Mouse (Mus musculus) stomach, postnatal 0 days (tissue): ENCODE measurements around the gene Crybb2. TPM values are rescaled to one million over a fixed set of nuclear protein-coding genes. Genes with fewer than 3 reads are reported as not detected.
"Not testable (repeated sequence)": the region's sequence is repeated elsewhere in the genome, so short reads cannot be mapped to it uniquely, and the experiment has no call there.

ENCODE experiments used
- ATAC-seq: fragments of 200-750 bp; cut with Nextera tagmentation; 2 replicates; pipeline ENCODE4 v1.8.0; 2017; ENCODE audit not compliant: low FRiP score, low TSS enrichment
- DNase-seq: peaks from one replicate; pipeline ENCODE4 v3.0.0-alpha.2; 2016; ENCODE audit warnings: low spot score
- H3K27ac ChIP-seq: fragments of 300-500 bp; sonication (generic); replicated peaks from 2 replicates; pipeline ENCODE4 v1.5.1; 2014; ENCODE audit warnings: mild to moderate bottlenecking, control low read depth
- H3K27me3 ChIP-seq: fragments of 300-500 bp; sonication (generic); 2 replicates; pipeline ENCODE4 v1.6.1; 2014; ENCODE audit warnings: low read length; ENCODE audit not compliant: control insufficient read depth, insufficient read depth
- H3K36me3 ChIP-seq: fragments of 300-500 bp; sonication (generic); 2 replicates; pipeline ENCODE4 v1.6.1; 2014; ENCODE audit warnings: low read length, mixed read lengths; ENCODE audit not compliant: control insufficient read depth, insufficient read depth
- H3K4me1 ChIP-seq: fragments of 300-500 bp; sonication (generic); replicated peaks from 2 replicates; pipeline ENCODE4 v1.6.1; 2014; ENCODE audit warnings: antibody characterized with exemption; ENCODE audit not compliant: control insufficient read depth, insufficient read depth
- H3K4me2 ChIP-seq: fragments of 300-500 bp; sonication (generic); replicated peaks from 2 replicates; pipeline ENCODE4 v1.6.1; 2014; ENCODE audit warnings: low read depth, mild to moderate bottlenecking, control low read depth, moderate library complexity
- H3K4me3 ChIP-seq: fragments of 300-500 bp; sonication (generic); 2 replicates; pipeline ENCODE4 v1.5.1; 2014; ENCODE audit warnings: low read depth, low read length, control low read depth
- H3K9ac ChIP-seq: fragments of 300-500 bp; sonication (generic); 2 replicates; pipeline ENCODE4 v1.6.1; 2014; ENCODE audit warnings: mild to moderate bottlenecking, low read length, control low read depth, mixed read lengths
- H3K9me3 ChIP-seq: fragments of 300-500 bp; sonication (generic); 2 replicates; pipeline ENCODE4 v1.6.1; 2016; ENCODE audit warnings: low read length; ENCODE audit not compliant: control insufficient read depth
- CTCF ChIP-seq: IDR thresholded peaks from 2 replicates; pipeline ENCODE4 v1.5.1; 2016; ENCODE audit warnings: antibody characterized with exemption, low read depth, mild to moderate bottlenecking, moderate library complexity
- EP300 ChIP-seq: optimal IDR thresholded peaks from 2 replicates; pipeline ENCODE3; 2016; ENCODE audit warnings: antibody characterized with exemption
- WGBS: fragments of 180-500 bp; shearing (Covaris S2); extraction: QIAGEN DNeasy Blood & Tissue Kit; methylation state at CpG from one replicate; pipeline ENCODE4 v1.1.7; 2014; 5-methylcytosine and 5-hydroxymethylcytosine counted together
- polyA plus RNA-seq: library from polyadenylated mRNA; unstranded; fragments of >200 nt; fragmentation: Nextera tagmentation; extraction: Ambion mirVana; gene quantifications from 2 replicates; pipeline ENCODE4 v1.2.1, GENCODE M21; 2015

The Crybb2 gene
- polyA plus RNA-seq, 1 experiment from 2014 or later = not detected

GRCm38 (mm10) chr5:113113120-113113519 is 43.2 kb upstream of the Crybb2 start:
- Histone ChIP-seq H3K9me3 (no peaks in the 10 kb centered on the region), H3K36me3 (no peaks in the 10 kb centered on the region), H3K9ac (no peak overlapping the region), H3K4me2 (no peak overlapping the region), H3K4me3 (no peak overlapping the region), H3K4me1 (0 out of 2 replicates have a peak, but pooled peaks cover 5% of the 10 kb centered on the region), H3K27me3 (no peaks in the 10 kb centered on the region), H3K27ac (peak overlapping the region; percentile 58; the same call in 1 of the 2 replicates)
- 21% methylated on average over 5 of the region's 5 CpGs for WGBS
- DNase-seq (peak; percentile 81), ATAC-seq (peak; percentile 71)
- TF ChIP-seq CTCF = no peak
- TF ChIP-seq EP300 = no peak

- no peak for DNase-seq
- TF ChIP-seq CTCF (no peak), EP300 (no peak)
Measured at GRCm38 (mm10) chr5:113111336-113111735, 41.4 kb upstream of the Crybb2 start.

GRCm38 (mm10) chr5:113110929-113111328 is 41.0 kb upstream of the Crybb2 start:
- H3K9me3 ChIP-seq = no peaks in the 10 kb centered on the region
- 0 out of 2 replicates have a peak, but pooled peaks cover 5% of the 10 kb centered on the region for H3K4me1 ChIP-seq
- no peak overlapping the region for H3K4me3 ChIP-seq
- H3K9ac ChIP-seq = no peak overlapping the region
- H3K36me3 ChIP-seq = no peaks in the 10 kb centered on the region
- TF ChIP-seq EP300 (no peak), CTCF (no peak)
- peak overlapping the region; percentile 30; the same call in 1 of the 2 replicates for H3K27ac ChIP-seq
- H3K27me3 ChIP-seq = no peaks in the 10 kb centered on the region
- ATAC-seq = no peak
- no peak overlapping the region for H3K4me2 ChIP-seq
- DNase-seq = no peak
- WGBS = 0% methylated on average over 1 of the region's 1 CpGs

More at GRCm38 (mm10) chr5:113111336-113111735, 41.4 kb upstream of the Crybb2 start:
- ATAC-seq = no peak
- no peak overlapping the region for H3K9ac ChIP-seq
- H3K27me3 ChIP-seq = no peaks in the 10 kb centered on the region
- H3K4me3 ChIP-seq = no peak overlapping the region
- H3K4me1 ChIP-seq = 0 out of 2 replicates have a peak, but pooled peaks cover 5% of the 10 kb centered on the region
- 21% methylated on average over 4 of the region's 4 CpGs for WGBS
- H3K9me3 ChIP-seq = no peaks in the 10 kb centered on the region
- H3K36me3 ChIP-seq = no peaks in the 10 kb centered on the region
- H3K4me2 ChIP-seq = no peak overlapping the region
- H3K27ac ChIP-seq = no peak overlapping the region

- 91% methylated on average over 2 of the region's 2 CpGs for WGBS
- H3K4me1 ChIP-seq, H3K9ac ChIP-seq, DNase-seq, H3K27me3 ChIP-seq, H3K36me3 ChIP-seq, H3K4me2 ChIP-seq, H3K9me3 ChIP-seq, H3K4me3 ChIP-seq, ATAC-seq, H3K27ac ChIP-seq: not testable (repeated sequence)
- peak; percentile 69 for TF ChIP-seq CTCF
Measured at GRCm38 (mm10) chr5:113109651-113110050, 39.7 kb upstream of the Crybb2 start.

- Histone ChIP-seq H3K36me3 (no peaks in the 10 kb centered on the region), H3K27me3 (no peaks in the 10 kb centered on the region), H3K9me3 (no peaks in the 10 kb centered on the region), H3K27ac (0 out of 2 replicates have a peak overlapping the region, but pooled peaks have one; percentile 24), H3K9ac (no peak overlapping the region), H3K4me2 (no peak overlapping the region), H3K4me1 (no peaks in the 10 kb centered on the region), H3K4me3 (no peak overlapping the region)
- DNase-seq (no peak), ATAC-seq (no peak)
- WGBS = 55% methylated on average over 11 of the region's 11 CpGs
- TF ChIP-seq EP300 (no peak), CTCF (no peak)
Measured at GRCm38 (mm10) chr5:113108165-113108764, 38.3 kb upstream of the Crybb2 start.

GRCm38 (mm10) chr5:113107709-113108108 is 37.8 kb upstream of the Crybb2 start:
- ATAC-seq (no peak), DNase-seq (no peak)
- H3K36me3 ChIP-seq = no peaks in the 10 kb centered on the region
- no peak for TF ChIP-seq EP300
- no peak for TF ChIP-seq CTCF
- H3K27me3 ChIP-seq = no peaks in the 10 kb centered on the region
- H3K4me2 ChIP-seq = no peak overlapping the region
- 65% methylated on average over 3 of the region's 3 CpGs for WGBS
- H3K4me1 ChIP-seq = no peaks in the 10 kb centered on the region
- H3K9me3 ChIP-seq = no peaks in the 10 kb centered on the region
- no peak overlapping the region for H3K27ac ChIP-seq
- H3K4me3 ChIP-seq = no peak overlapping the region
- H3K9ac ChIP-seq = no peak overlapping the region
